Mouse (Mus musculus) limb, embryonic 14.5 days (tissue): ENCODE data around the gene Prrxl1. TPM values are rescaled to one million over a fixed set of nuclear protein-coding genes. Genes with fewer than 3 reads are reported as not detected.

Source experiments
- ATAC-seq: fragments of 200-750 bp; cut with Nextera tagmentation; 2 replicates; pipeline ENCODE4 v1.8.0; 2017; ENCODE audit warnings: low read depth, moderate number of reproducible peaks, moderate TSS enrichment; ENCODE audit not compliant: low FRiP score
- DNase-seq: peaks from one replicate; pipeline ENCODE4 v3.0.0-alpha.2; 2015; ENCODE audit warnings: low spot score
- H3K27ac ChIP-seq: fragments of 300-500 bp; sonication (generic); replicated peaks from 2 replicates; pipeline ENCODE4 v1.5.1; 2014; ENCODE audit warnings: low read depth, mild to moderate bottlenecking, low read length, moderate library complexity, mixed read lengths
- H3K27me3 ChIP-seq: fragments of 300-500 bp; sonication (generic); 2 replicates; pipeline ENCODE4 v1.6.1; 2014; ENCODE audit warnings: low read length, mixed read lengths; ENCODE audit not compliant: control insufficient read depth, insufficient read depth
- H3K36me3 ChIP-seq: fragments of 300-500 bp; sonication (generic); 2 replicates; pipeline ENCODE4 v1.6.1; 2014; ENCODE audit warnings: mild to moderate bottlenecking, low read length, moderate library complexity, mixed read lengths; ENCODE audit not compliant: control insufficient read depth, insufficient read depth
- H3K4me1 ChIP-seq: fragments of 300-500 bp; sonication (generic); 2 replicates; pipeline ENCODE4 v1.6.1; 2014; ENCODE audit warnings: antibody characterized with exemption, low read length, mixed read lengths; ENCODE audit not compliant: control insufficient read depth, insufficient read depth
- H3K4me2 ChIP-seq: fragments of 300-500 bp; sonication (generic); replicated peaks from 2 replicates; pipeline ENCODE4 v1.6.1; 2014; ENCODE audit warnings: low read depth, mild to moderate bottlenecking, low read length, moderate library complexity; ENCODE audit not compliant: severe bottlenecking
- H3K4me3 ChIP-seq: fragments of 300-500 bp; sonication (generic); replicated peaks from 2 replicates; pipeline ENCODE4 v1.5.1; 2014; ENCODE audit warnings: low read length
- H3K9ac ChIP-seq: fragments of 300-500 bp; sonication (generic); 2 replicates; pipeline ENCODE4 v1.6.1; 2014; ENCODE audit warnings: mild to moderate bottlenecking, low read depth, low read length, moderate library complexity; ENCODE audit not compliant: severe bottlenecking
- H3K9me3 ChIP-seq: fragments of 300-500 bp; sonication (generic); 2 replicates; pipeline ENCODE4 v1.6.1; 2016; ENCODE audit warnings: low read length; ENCODE audit not compliant: control insufficient read depth
- POLR2A ChIP-seq: fragments of 200-500 bp; IDR thresholded peaks from 2 replicates; pipeline ENCODE4 v1.8.0; 2012; ENCODE audit warnings: inconsistent platforms, mild to moderate bottlenecking, moderate library complexity, borderline replicate concordance; ENCODE audit not compliant: insufficient read depth, insufficient read length; ENCODE audit errors: extremely low read depth
- WGBS: fragments of 180-500 bp; shearing (Covaris S2); extraction: QIAGEN DNeasy Blood & Tissue Kit; methylation state at CpG from one replicate; pipeline ENCODE4 v1.1.7; 2014; 5-methylcytosine and 5-hydroxymethylcytosine counted together
- polyA plus RNA-seq, 2 experiments: library from polyadenylated mRNA; depleted of rRNA in 1 of 2; stranded (reverse) in 1 of 2; unstranded in 1 of 2; fragments of >200 nt; fragmentation: Nextera tagmentation in 1 of 2; extraction: Ambion mirVana in 1 of 2; gene quantifications; 2 replicates each; pipeline versions ENCODE4 v1.2.1 to v1.2.3; 2012 to 2014

Gene Prrxl1
- polyA plus RNA-seq, 2 experiments = 0.09 TPM; not detected in 1

DNA sequence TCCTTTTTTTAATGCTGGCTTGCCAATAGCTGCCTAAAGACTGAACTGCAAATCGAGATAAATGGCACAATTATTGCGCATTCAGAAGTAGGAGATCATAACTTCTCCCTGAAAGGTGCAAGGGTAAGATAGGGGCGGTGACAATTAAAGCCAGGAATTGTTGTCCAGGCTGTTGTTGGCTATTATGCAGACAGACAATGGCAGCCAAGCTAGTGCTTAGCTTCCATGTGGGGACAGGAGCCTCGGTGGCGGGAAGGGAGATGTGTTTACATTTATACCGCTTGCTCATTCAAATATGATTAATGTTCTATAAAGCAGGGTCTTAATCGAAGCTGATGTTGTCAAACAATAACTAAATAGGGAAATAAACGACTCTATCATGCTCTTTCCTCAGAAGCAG is 7.1 kb downstream of the Prrxl1 start:
- ATAC-seq (no peak), DNase-seq (no peak)
- no peak overlapping the region for H3K9ac ChIP-seq
- H3K4me2 ChIP-seq = no peak overlapping the region
- H3K27ac ChIP-seq = no peak overlapping the region
- no peaks in the 10 kb centered on the region for H3K36me3 ChIP-seq
- H3K9me3 ChIP-seq = no peaks in the 10 kb centered on the region
- TF ChIP-seq POLR2A = no peak
- H3K4me1 ChIP-seq = no peaks in the 10 kb centered on the region
- no peak overlapping the region for H3K4me3 ChIP-seq
- WGBS = 74% methylated on average over 8 of the region's 8 CpGs
- peaks cover 36% of the 10 kb centered on the region for H3K27me3 ChIP-seq

DNA sequence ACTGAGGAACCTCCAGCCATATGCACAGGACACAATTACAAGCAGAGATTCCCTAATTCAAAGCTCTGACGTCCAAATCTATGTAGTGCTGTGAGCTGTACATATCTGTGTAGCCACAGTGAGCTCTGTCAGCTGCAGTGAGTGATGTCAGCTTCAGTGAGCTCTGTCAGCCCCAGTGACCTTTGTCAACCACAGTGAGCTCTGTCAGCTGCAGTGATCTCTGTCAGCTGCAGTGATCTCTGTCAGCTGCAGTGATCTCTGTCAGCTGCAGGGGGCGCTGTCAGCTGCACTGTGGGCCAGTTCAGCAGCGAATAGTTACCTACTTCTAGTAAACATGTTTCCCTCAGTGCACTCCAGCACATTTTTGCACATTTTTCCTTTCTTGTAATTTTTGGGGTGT is 10.2 kb downstream of the Prrxl1 start:
- 20% methylated on average over 3 of the region's 3 CpGs for WGBS
- Histone ChIP-seq H3K4me3 (no peak overlapping the region), H3K9me3 (no peaks in the 10 kb centered on the region), H3K4me2 (no peak overlapping the region), H3K36me3 (no peaks in the 10 kb centered on the region), H3K27ac (no peak overlapping the region), H3K4me1 (no peaks in the 10 kb centered on the region), H3K27me3 (peaks cover 7% of the 10 kb centered on the region; the same call in 1 of the 2 replicates), H3K9ac (no peak overlapping the region)
- ATAC-seq (no peak), DNase-seq (no peak)
- no peak for TF ChIP-seq POLR2A

DNA sequence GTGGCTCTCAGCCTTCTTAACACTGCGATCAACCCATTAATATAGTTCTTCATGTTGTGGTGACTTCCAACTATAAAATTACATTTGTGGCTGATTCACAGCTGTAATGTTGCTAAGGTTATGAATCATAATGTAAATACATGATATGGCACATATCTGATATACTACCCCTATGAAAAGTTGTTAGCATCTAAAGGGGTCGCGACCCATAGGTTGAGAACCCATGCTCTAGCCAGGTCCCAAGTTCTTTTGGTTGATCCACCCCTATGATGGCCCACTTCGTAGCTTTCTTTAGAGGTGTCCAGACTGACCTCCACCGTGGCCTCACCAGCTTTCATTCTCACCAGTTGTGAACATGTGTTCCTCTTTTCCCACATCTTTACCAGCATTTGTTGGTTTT is 18.0 kb downstream of the Prrxl1 start:
- no peaks in the 10 kb centered on the region for H3K27me3 ChIP-seq
- H3K9ac ChIP-seq = no peak overlapping the region
- H3K9me3 ChIP-seq = no peaks in the 10 kb centered on the region
- no peak overlapping the region for H3K4me2 ChIP-seq
- TF ChIP-seq POLR2A = no peak
- H3K4me3 ChIP-seq = no peak overlapping the region
- H3K4me1 ChIP-seq = no peaks in the 10 kb centered on the region
- ATAC-seq (no peak), DNase-seq (no peak)
- no peak overlapping the region for H3K27ac ChIP-seq
- H3K36me3 ChIP-seq = no peaks in the 10 kb centered on the region
- 78% methylated on average over 5 of the region's 5 CpGs for whole genome bisulfite sequencing

DNA sequence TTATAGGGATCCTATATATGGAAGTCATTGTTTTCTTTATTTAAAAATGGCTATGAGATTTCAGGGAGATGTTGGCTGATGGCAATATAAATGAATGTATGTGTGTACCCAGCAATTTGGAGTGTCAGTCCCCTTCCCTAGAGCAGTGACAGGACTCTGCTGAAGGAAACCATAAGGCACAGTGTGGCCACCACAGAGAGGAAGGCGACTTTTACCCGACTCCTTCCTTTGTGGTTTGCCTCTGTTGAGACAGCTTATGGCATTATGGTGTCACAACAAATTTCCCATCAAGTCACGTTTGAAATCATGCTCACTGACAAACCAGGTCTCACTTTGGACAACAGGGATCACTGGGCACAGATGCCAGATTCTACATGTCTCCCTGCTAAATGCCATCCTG is 25.0 kb downstream of the Prrxl1 start:
- Histone ChIP-seq H3K27me3 (no peaks in the 10 kb centered on the region), H3K9ac (no peak overlapping the region), H3K36me3 (no peaks in the 10 kb centered on the region), H3K4me3 (no peak overlapping the region), H3K4me1 (no peaks in the 10 kb centered on the region), H3K4me2 (no peak overlapping the region), H3K27ac (no peak overlapping the region), H3K9me3 (no peaks in the 10 kb centered on the region)
- DNase-seq (no peak), ATAC-seq (no peak)
- 81% methylated on average over 3 of the region's 3 CpGs for WGBS
- no peak for TF ChIP-seq POLR2A

DNA sequence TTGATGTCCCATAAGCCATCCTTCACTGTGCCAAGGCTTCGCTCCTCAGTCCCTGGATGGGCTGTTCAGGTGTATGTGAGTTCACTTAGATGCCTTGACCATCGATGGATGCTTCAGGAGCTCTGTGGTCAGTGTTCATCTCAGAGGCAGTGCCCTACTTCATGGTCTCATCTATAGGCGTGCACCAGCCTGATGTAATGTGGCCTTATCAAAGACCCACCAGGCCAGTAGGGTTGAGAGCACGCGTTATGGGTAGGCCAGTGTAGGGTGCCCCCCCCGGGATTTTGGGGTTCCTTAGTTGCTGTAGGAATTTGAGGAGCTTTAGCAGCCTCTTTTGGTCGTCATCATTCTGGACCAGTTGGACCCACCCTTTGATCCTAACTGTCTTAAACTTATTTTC is 25.6 kb downstream of the Prrxl1 start:
- WGBS = 87% methylated on average over 7 of the region's 7 CpGs
- Histone ChIP-seq H3K27ac (no peak overlapping the region), H3K9ac (no peak overlapping the region), H3K27me3 (no peaks in the 10 kb centered on the region), H3K36me3 (no peaks in the 10 kb centered on the region), H3K4me2 (no peak overlapping the region), H3K4me1 (no peaks in the 10 kb centered on the region), H3K9me3 (no peaks in the 10 kb centered on the region), H3K4me3 (no peak overlapping the region)
- DNase-seq = no peak
- no peak for ATAC-seq
- TF ChIP-seq POLR2A = no peak

DNA sequence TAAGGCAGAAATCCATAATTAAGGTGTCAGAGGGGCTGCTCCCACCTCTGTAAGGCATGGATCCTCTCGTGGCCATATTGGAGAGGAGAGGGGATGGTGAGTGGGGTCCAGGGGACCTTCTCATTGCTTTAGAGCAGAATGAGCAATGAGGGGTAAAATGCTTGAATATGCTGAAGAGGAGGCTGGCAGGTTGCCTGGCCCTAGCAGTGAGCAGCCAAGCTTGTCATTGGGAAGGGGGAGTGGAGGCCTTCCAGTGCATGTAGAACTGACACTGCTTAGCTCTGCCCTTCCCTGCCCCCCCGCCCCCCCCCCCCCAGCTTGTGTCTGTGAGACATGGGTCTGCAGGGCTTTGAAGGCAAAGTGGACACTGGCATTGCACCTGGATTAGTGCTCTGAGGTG is 28.1 kb downstream of the Prrxl1 start:
- Histone ChIP-seq H3K4me1 (no peaks in the 10 kb centered on the region), H3K4me3 (no peak overlapping the region), H3K36me3 (no peaks in the 10 kb centered on the region), H3K9me3 (no peaks in the 10 kb centered on the region), H3K9ac (no peak overlapping the region), H3K27ac (no peak overlapping the region), H3K27me3 (no peaks in the 10 kb centered on the region), H3K4me2 (no peak overlapping the region)
- no peak for TF ChIP-seq POLR2A
- DNase-seq (no peak), ATAC-seq (no peak)
- 70% methylated on average over 1 of the region's 2 CpGs for WGBS
